Mouse (Mus musculus): Measurements from ENCODE around the gene Gm3415.
"Not testable (repeated sequence)": the region's sequence is repeated elsewhere in the genome, so short reads cannot be mapped to it uniquely, and the experiment has no call there.

- not testable (repeated sequence) for TF ChIP-seq GATA1 (IDR thresholded peaks at IDR 0.05; ENCODE audit: borderline replicate concordance, low read length); FLI1 (IDR thresholded peaks at IDR 0.05; ENCODE audit: low read length)
These were observed 18.6 kb upstream of the Gm3415 start, which contains the start of gene Gm3409 for GRCm38 (mm10) chr5:146537347-146537746.
